Mouse (Mus musculus): ENCODE measurements at regions not wholly inside any gene's neighbourhood (a gene's known extent, or its start where the extent isn't known, plus 50 kb on each side); places are given as distances from the start of the nearest gene placed in this dataset.

GRCm38 (mm10) chr12:12777422-12777821, 164.3 kb downstream of the Mycn start:
- H3K9ac ChIP-seq (replicated peaks; ENCODE audit: low read length): no peak overlapping the region
- WGBS: 85% methylated on average over 8 of the region's 8 CpGs
- no peak for DNase-seq (ENCODE audit: low spot score)

GRCm38 (mm10) chr12:12776783-12777182, 164.9 kb downstream of the Mycn start:
- no peak for ATAC-seq
- H3K27me3 ChIP-seq (ENCODE audit: insufficient read depth, low read length): no peaks in the 10 kb centered on the region
- no peaks in the 10 kb centered on the region for H3K4me1 ChIP-seq (ENCODE audit: insufficient read depth, low read length)
- no peak overlapping the region for H3K9ac ChIP-seq (replicated peaks; ENCODE audit: low read length)
- peak; percentile 20 for DNase-seq (ENCODE audit: low spot score)
- H3K4me2 ChIP-seq (ENCODE audit: low read depth, low read length): no peak overlapping the region
- no peak overlapping the region for H3K4me3 ChIP-seq (ENCODE audit: low read length)
- 43% methylated on average over 6 of the region's 6 CpGs for WGBS
- H3K9me3 ChIP-seq (ENCODE audit: low read length): no peaks in the 10 kb centered on the region
- no peak overlapping the region for H3K27ac ChIP-seq
- no peaks in the 10 kb centered on the region for H3K36me3 ChIP-seq (ENCODE audit: insufficient read depth, low read length)
- no peak for TF ChIP-seq CTCF (IDR thresholded peaks at IDR 0.05; ENCODE audit: low read depth)

More at GRCm38 (mm10) chr12:12777422-12777821, 164.3 kb downstream of the Mycn start:
- Histone ChIP-seq H3K4me2 (ENCODE audit: low read depth, low read length) (no peak overlapping the region), H3K4me3 (ENCODE audit: low read length) (no peak overlapping the region), H3K27ac (no peak overlapping the region; the same call in 1 of the 2 replicates), H3K4me1 (ENCODE audit: insufficient read depth, low read length) (no peaks in the 10 kb centered on the region), H3K27me3 (ENCODE audit: insufficient read depth, low read length) (no peaks in the 10 kb centered on the region), H3K36me3 (ENCODE audit: insufficient read depth, low read length) (no peaks in the 10 kb centered on the region), H3K9me3 (ENCODE audit: low read length) (no peaks in the 10 kb centered on the region)
- ATAC-seq: no peak
- no peak for TF ChIP-seq CTCF (IDR thresholded peaks at IDR 0.05; ENCODE audit: low read depth)

- Histone ChIP-seq H3K36me3 (ENCODE audit: insufficient read depth, low read length) (no peaks in the 10 kb centered on the region), H3K27me3 (ENCODE audit: insufficient read depth, low read length) (no peaks in the 10 kb centered on the region), H3K27ac (no peak overlapping the region), H3K4me1 (ENCODE audit: insufficient read depth, low read length) (no peaks in the 10 kb centered on the region), H3K4me2 (ENCODE audit: low read depth, low read length) (no peak overlapping the region), H3K4me3 (ENCODE audit: low read length) (no peak overlapping the region), H3K9me3 (ENCODE audit: low read length) (no peaks in the 10 kb centered on the region), H3K9ac (replicated peaks; ENCODE audit: low read length) (no peak overlapping the region)
- ATAC-seq (no peak), DNase-seq (ENCODE audit: low spot score) (no peak)
- WGBS: 40% methylated on average over 4 of the region's 4 CpGs
- TF ChIP-seq CTCF (IDR thresholded peaks at IDR 0.05; ENCODE audit: low read depth): no peak
Measured at GRCm38 (mm10) chr12:12770970-12771369, 170.7 kb downstream of the Mycn start.

GRCm38 (mm10) chr12:12766510-12767304, 175.0 kb downstream of the Mycn start:
- no peaks in the 10 kb centered on the region for H3K36me3 ChIP-seq (ENCODE audit: insufficient read depth, low read length)
- 49% methylated on average over 11 of the region's 11 CpGs for WGBS
- ATAC-seq (peak; percentile 58; the same call in 1 of the 2 replicates), DNase-seq (ENCODE audit: low spot score) (peak; percentile 28)
- no peaks in the 10 kb centered on the region for H3K27me3 ChIP-seq (ENCODE audit: insufficient read depth, low read length)
- H3K9me3 ChIP-seq (ENCODE audit: low read length): no peaks in the 10 kb centered on the region
- H3K27ac ChIP-seq: no peak overlapping the region
- no peaks in the 10 kb centered on the region for H3K4me1 ChIP-seq (ENCODE audit: insufficient read depth, low read length)
- H3K4me3 ChIP-seq (ENCODE audit: low read length): no peak overlapping the region
- no peak overlapping the region for H3K4me2 ChIP-seq (ENCODE audit: low read depth, low read length)
- no peak overlapping the region for H3K9ac ChIP-seq (replicated peaks; ENCODE audit: low read length)
- no peak for TF ChIP-seq CTCF (IDR thresholded peaks at IDR 0.05; ENCODE audit: low read depth)

- TF ChIP-seq CTCF (IDR thresholded peaks at IDR 0.05; ENCODE audit: low read depth): no peak
- no peaks in the 10 kb centered on the region for H3K36me3 ChIP-seq (ENCODE audit: insufficient read depth, low read length)
- no peaks in the 10 kb centered on the region for H3K27me3 ChIP-seq (ENCODE audit: insufficient read depth, low read length)
- 0 out of 2 replicates have a peak overlapping the region, but pooled peaks have one; percentile 5 for H3K27ac ChIP-seq
- H3K4me1 ChIP-seq (ENCODE audit: insufficient read depth, low read length): no peaks in the 10 kb centered on the region
- no peak overlapping the region for H3K9ac ChIP-seq (replicated peaks; ENCODE audit: low read length)
- no peak overlapping the region for H3K4me3 ChIP-seq (ENCODE audit: low read length)
- no peak overlapping the region for H3K4me2 ChIP-seq (ENCODE audit: low read depth, low read length)
- ATAC-seq: peak; percentile 63; the same call in 1 of the 2 replicates
- H3K9me3 ChIP-seq (ENCODE audit: low read length): no peaks in the 10 kb centered on the region
- no peak for DNase-seq (ENCODE audit: low spot score)
- WGBS: 41% methylated on average over 7 of the region's 7 CpGs
Measured at GRCm38 (mm10) chr12:12765490-12766058, 176.1 kb downstream of the Mycn start.

GRCm38 (mm10) chr12:12765055-12765454, 176.7 kb downstream of the Mycn start:
- Histone ChIP-seq H3K4me2 (ENCODE audit: low read depth, low read length) (no peak overlapping the region), H3K4me3 (ENCODE audit: low read length) (no peak overlapping the region), H3K4me1 (ENCODE audit: insufficient read depth, low read length) (no peaks in the 10 kb centered on the region), H3K36me3 (ENCODE audit: insufficient read depth, low read length) (no peaks in the 10 kb centered on the region), H3K27me3 (ENCODE audit: insufficient read depth, low read length) (no peaks in the 10 kb centered on the region), H3K9ac (replicated peaks; ENCODE audit: low read length) (no peak overlapping the region), H3K9me3 (ENCODE audit: low read length) (no peaks in the 10 kb centered on the region), H3K27ac (no peak overlapping the region)
- 70% methylated on average over 8 of the region's 8 CpGs for WGBS
- ATAC-seq (no peak), DNase-seq (ENCODE audit: low spot score) (no peak)
- TF ChIP-seq CTCF (IDR thresholded peaks at IDR 0.05; ENCODE audit: low read depth): no peak

GRCm38 (mm10) chr12:12764586-12764985, 177.1 kb downstream of the Mycn start:
- H3K4me2 ChIP-seq (ENCODE audit: low read depth, low read length): no peak overlapping the region
- no peak overlapping the region for H3K9ac ChIP-seq (replicated peaks; ENCODE audit: low read length)
- no peaks in the 10 kb centered on the region for H3K9me3 ChIP-seq (ENCODE audit: low read length)
- no peak for TF ChIP-seq CTCF (IDR thresholded peaks at IDR 0.05; ENCODE audit: low read depth)
- DNase-seq (ENCODE audit: low spot score) (no peak), ATAC-seq (no peak)
- 75% methylated on average over 4 of the region's 4 CpGs for WGBS
- H3K4me1 ChIP-seq (ENCODE audit: insufficient read depth, low read length): no peaks in the 10 kb centered on the region
- H3K27me3 ChIP-seq (ENCODE audit: insufficient read depth, low read length): no peaks in the 10 kb centered on the region
- H3K36me3 ChIP-seq (ENCODE audit: insufficient read depth, low read length): no peaks in the 10 kb centered on the region
- H3K4me3 ChIP-seq (ENCODE audit: low read length): no peak overlapping the region
- no peak overlapping the region for H3K27ac ChIP-seq

Data from hindbrain, postnatal 0 days (tissue).